Mouse (Mus musculus): Measurements from ENCODE around the gene Mtif2.

The Mtif2 gene

GRCm38 (mm10) chr11:29548504-29549424 lies 22.6 kb downstream of the Mtif2 start:
- in situ Hi-C loops (cut with MboI, MseI), result loop anchor here (25.0 kb wide), 1 partner anchor 411 kb away; the partner anchor contains the start of gene Pnpt1

- in situ Hi-C loops (cut with MboI, MseI), result loop anchor here (25.0 kb wide), 1 partner anchor 412 kb away; the partner anchor contains the start of gene Pnpt1
Observed at GRCm38 (mm10) chr11:29549425-29549778, 23.2 kb downstream of the Mtif2 start.

- in situ Hi-C loops (cut with MboI, MseI), result loop anchor here (10.0 kb wide), 1 partner anchor 324 kb away; no protein-coding TSS in a partner anchor
Observed at GRCm38 (mm10) chr11:29560452-29560851, 34.2 kb downstream of the Mtif2 start.

- in situ Hi-C loops (cut with MboI, MseI), result loop anchor here (10.0 kb wide), 1 partner anchor 324 kb away; no protein-coding TSS in a partner anchor
Observed at GRCm38 (mm10) chr11:29560990-29561389, 34.8 kb downstream of the Mtif2 start.

- in situ Hi-C loops (cut with MboI, MseI), result loop anchor here (10.0 kb wide), 1 partner anchor 321 kb away; no protein-coding TSS in a partner anchor
Observed at GRCm38 (mm10) chr11:29563406-29563805, 37.2 kb downstream of the Mtif2 start.

GRCm38 (mm10) chr11:29571536-29571935 lies 45.3 kb downstream of the Mtif2 start:
- in situ Hi-C loops (cut with MboI, MseI), result no loop called here

GRCm38 (mm10) chr11:29572656-29573055 lies 46.4 kb downstream of the Mtif2 start:
- in situ Hi-C loops (cut with MboI, MseI), result no loop called here

GRCm38 (mm10) chr11:29579610-29580009 lies 53.4 kb downstream of the Mtif2 start:
- in situ Hi-C loops (cut with MboI, MseI), result no loop called here
